Mouse (Mus musculus) midbrain, embryonic 16.5 days (tissue): ENCODE measurements at regions not wholly inside any gene's neighbourhood (a gene's known extent, or its start where the extent isn't known, plus 50 kb on each side); places are given as distances from the start of the nearest gene placed in this dataset.
A peak's percentile ranks its signal among the peaks of the same experiment; 100 is the strongest.

Experiments used
- ATAC-seq: fragments of 200-750 bp; cut with Nextera tagmentation; 2 replicates; pipeline ENCODE4 v1.8.0; 2017; ENCODE audit warnings: moderate TSS enrichment
- H3K27ac ChIP-seq: fragments of 300-500 bp; sonication (generic); 2 replicates; pipeline ENCODE4 v1.5.1; 2014; ENCODE audit warnings: mild to moderate bottlenecking, low read length, mixed read lengths
- H3K27me3 ChIP-seq: fragments of 300-500 bp; sonication (generic); 2 replicates; pipeline ENCODE4 v1.6.1; 2014; ENCODE audit warnings: low read depth, low read length, mixed read lengths; ENCODE audit not compliant: control insufficient read depth, insufficient read depth
- H3K36me3 ChIP-seq: fragments of 300-500 bp; sonication (generic); 2 replicates; pipeline ENCODE4 v1.6.1; 2014; ENCODE audit warnings: mild to moderate bottlenecking, low read length, moderate library complexity, mixed read lengths; ENCODE audit not compliant: control insufficient read depth, insufficient read depth
- H3K4me1 ChIP-seq: fragments of 300-500 bp; sonication (generic); 2 replicates; pipeline ENCODE4 v1.6.1; 2014; ENCODE audit warnings: mild to moderate bottlenecking, low read length, mixed read lengths; ENCODE audit not compliant: control insufficient read depth, insufficient read depth
- H3K4me2 ChIP-seq: fragments of 300-500 bp; sonication (generic); 2 replicates; pipeline ENCODE4 v1.6.1; 2014; ENCODE audit warnings: mild to moderate bottlenecking, low read length, mixed read lengths
- H3K4me3 ChIP-seq: fragments of 300-500 bp; sonication (generic); 2 replicates; pipeline ENCODE4 v1.5.1; 2014; ENCODE audit warnings: low read depth, mild to moderate bottlenecking, low read length, moderate library complexity, mixed read lengths
- H3K9ac ChIP-seq: fragments of 300-500 bp; sonication (generic); 2 replicates; pipeline ENCODE4 v1.6.1; 2014; ENCODE audit warnings: low read depth, low read length, mixed read lengths
- H3K9me3 ChIP-seq: fragments of 300-500 bp; sonication (generic); replicated peaks from 2 replicates; pipeline ENCODE4 v1.6.1; 2014; ENCODE audit warnings: mild to moderate bottlenecking, low read length, mixed read lengths; ENCODE audit not compliant: control insufficient read depth, poor library complexity, severe bottlenecking
- WGBS: fragments of 180-500 bp; shearing (Covaris S2); extraction: QIAGEN DNeasy Blood & Tissue Kit; methylation state at CpG from one replicate; pipeline ENCODE4 v1.1.7; 2014; 5-methylcytosine and 5-hydroxymethylcytosine counted together

GRCm38 (mm10) chr13:101212341-101212895 is 379.2 kb upstream of the Slc30a5 start:
- 67% methylated on average over 5 of the region's 5 CpGs for WGBS
- Histone ChIP-seq H3K9me3 (no peaks in the 10 kb centered on the region), H3K4me3 (no peak overlapping the region), H3K4me2 (no peak overlapping the region), H3K27me3 (no peaks in the 10 kb centered on the region), H3K36me3 (no peaks in the 10 kb centered on the region), H3K27ac (no peak overlapping the region), H3K9ac (no peak overlapping the region), H3K4me1 (peaks cover 12% of the 10 kb centered on the region)
- ATAC-seq, result no peak

DNA sequence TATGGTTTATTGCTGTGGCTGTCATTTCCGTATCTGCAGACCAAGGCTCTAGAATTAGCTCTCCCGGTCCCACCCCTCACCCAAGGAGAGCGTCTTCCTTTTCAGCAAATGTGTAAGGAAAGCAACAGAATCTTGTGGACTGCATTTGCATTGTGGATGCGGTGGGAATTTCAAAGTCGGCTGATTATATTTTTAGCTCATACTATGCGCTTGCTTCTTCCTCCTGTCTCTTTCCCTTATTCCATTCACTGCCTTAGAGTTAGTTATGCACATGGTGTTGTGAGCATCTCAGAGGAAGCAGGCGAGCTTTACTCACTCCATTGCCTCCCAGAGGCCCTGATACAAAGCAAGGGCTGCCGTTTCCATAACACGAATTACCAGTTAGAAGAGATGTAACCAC is 375.6 kb upstream of the Slc30a5 start:
- WGBS, result 90% methylated on average over 9 of the region's 9 CpGs
- Histone ChIP-seq H3K4me2 (no peak overlapping the region), H3K4me3 (no peak overlapping the region), H3K9me3 (no peaks in the 10 kb centered on the region), H3K9ac (no peak overlapping the region), H3K27me3 (no peaks in the 10 kb centered on the region), H3K27ac (no peak overlapping the region), H3K36me3 (no peaks in the 10 kb centered on the region), H3K4me1 (peaks cover 10% of the 10 kb centered on the region)
- no peak for ATAC-seq

GRCm38 (mm10) chr13:101203463-101203862 is 370.2 kb upstream of the Slc30a5 start:
- no peaks in the 10 kb centered on the region for H3K27me3 ChIP-seq
- H3K4me3 ChIP-seq, result no peak overlapping the region
- no peak overlapping the region for H3K9ac ChIP-seq
- H3K27ac ChIP-seq, result no peak overlapping the region
- H3K9me3 ChIP-seq, result no peaks in the 10 kb centered on the region
- no peaks in the 10 kb centered on the region for H3K4me1 ChIP-seq
- ATAC-seq, result no peak
- H3K4me2 ChIP-seq, result no peak overlapping the region
- H3K36me3 ChIP-seq, result no peaks in the 10 kb centered on the region

- WGBS, result 51% methylated on average over 4 of the region's 4 CpGs
- no peak overlapping the region for H3K4me3 ChIP-seq
- no peaks in the 10 kb centered on the region for H3K27me3 ChIP-seq
- no peaks in the 10 kb centered on the region for H3K9me3 ChIP-seq
- no peak overlapping the region for H3K4me2 ChIP-seq
- H3K36me3 ChIP-seq, result no peaks in the 10 kb centered on the region
- no peaks in the 10 kb centered on the region for H3K4me1 ChIP-seq
- H3K9ac ChIP-seq, result no peak overlapping the region
- ATAC-seq, result peak; percentile 71
- H3K27ac ChIP-seq, result no peak overlapping the region
Measured at GRCm38 (mm10) chr13:101202565-101203313, 369.5 kb upstream of the Slc30a5 start.

DNA sequence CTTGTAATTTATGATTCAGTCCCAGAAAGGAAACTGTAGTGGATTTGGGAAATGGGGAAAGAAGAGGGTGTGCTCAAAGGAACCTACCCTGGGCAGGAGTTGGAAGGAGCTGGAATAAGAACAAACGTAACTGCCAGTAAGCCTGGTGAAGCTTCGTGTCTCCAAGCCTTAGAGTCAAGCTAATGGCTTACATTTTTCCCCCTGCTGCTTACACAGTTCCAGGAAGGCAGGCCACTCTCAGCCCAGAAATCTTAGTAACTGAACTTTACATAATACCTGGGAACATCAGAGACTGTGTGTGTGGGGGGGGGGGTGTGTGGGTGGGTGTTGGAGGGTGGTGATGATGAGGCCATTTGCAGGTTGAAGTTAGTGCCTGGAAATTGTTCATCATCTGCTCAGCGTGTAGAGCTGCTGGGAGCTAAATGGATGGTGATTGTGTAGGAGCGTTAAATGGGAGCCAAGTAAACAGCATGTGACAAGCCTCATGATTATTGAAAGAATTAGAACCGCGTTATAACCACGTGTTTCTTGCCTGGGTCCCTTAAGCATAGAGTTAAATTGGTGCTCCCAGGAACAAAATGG is 357.1 kb upstream of the Slc30a5 start:
- WGBS, result 90% methylated on average over 7 of the region's 7 CpGs
- ATAC-seq, result no peak
- Histone ChIP-seq H3K27me3 (no peaks in the 10 kb centered on the region), H3K27ac (no peak overlapping the region), H3K9ac (no peak overlapping the region), H3K4me2 (no peak overlapping the region), H3K4me3 (no peak overlapping the region), H3K36me3 (no peaks in the 10 kb centered on the region), H3K9me3 (no peaks in the 10 kb centered on the region), H3K4me1 (no peaks in the 10 kb centered on the region)

DNA sequence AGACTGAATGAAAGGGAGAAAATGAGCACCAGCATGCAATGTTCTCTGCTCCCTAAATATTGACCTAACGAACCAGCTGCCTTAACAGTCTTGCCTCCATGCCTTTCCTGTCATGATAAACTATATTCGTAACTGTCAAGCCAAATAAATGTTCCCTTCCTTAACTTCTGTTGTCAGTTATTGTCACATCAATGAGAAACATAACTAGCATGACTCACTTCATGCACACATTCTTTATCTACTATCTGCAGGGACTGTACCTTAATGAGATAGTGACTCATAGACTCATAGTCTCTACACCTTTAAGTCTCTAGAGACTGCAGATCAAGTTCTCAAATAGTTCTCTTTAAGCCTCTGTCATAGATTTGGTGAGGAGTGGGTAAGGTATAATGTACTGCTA is 349.2 kb upstream of the Slc30a5 start:
- no peak for ATAC-seq
- 82% methylated on average over 2 of the region's 2 CpGs for WGBS
- H3K9me3 ChIP-seq, result no peaks in the 10 kb centered on the region
- H3K36me3 ChIP-seq, result no peaks in the 10 kb centered on the region
- H3K27ac ChIP-seq, result no peak overlapping the region
- H3K4me3 ChIP-seq, result no peak overlapping the region
- no peaks in the 10 kb centered on the region for H3K27me3 ChIP-seq
- no peaks in the 10 kb centered on the region for H3K4me1 ChIP-seq
- no peak overlapping the region for H3K4me2 ChIP-seq
- no peak overlapping the region for H3K9ac ChIP-seq

DNA sequence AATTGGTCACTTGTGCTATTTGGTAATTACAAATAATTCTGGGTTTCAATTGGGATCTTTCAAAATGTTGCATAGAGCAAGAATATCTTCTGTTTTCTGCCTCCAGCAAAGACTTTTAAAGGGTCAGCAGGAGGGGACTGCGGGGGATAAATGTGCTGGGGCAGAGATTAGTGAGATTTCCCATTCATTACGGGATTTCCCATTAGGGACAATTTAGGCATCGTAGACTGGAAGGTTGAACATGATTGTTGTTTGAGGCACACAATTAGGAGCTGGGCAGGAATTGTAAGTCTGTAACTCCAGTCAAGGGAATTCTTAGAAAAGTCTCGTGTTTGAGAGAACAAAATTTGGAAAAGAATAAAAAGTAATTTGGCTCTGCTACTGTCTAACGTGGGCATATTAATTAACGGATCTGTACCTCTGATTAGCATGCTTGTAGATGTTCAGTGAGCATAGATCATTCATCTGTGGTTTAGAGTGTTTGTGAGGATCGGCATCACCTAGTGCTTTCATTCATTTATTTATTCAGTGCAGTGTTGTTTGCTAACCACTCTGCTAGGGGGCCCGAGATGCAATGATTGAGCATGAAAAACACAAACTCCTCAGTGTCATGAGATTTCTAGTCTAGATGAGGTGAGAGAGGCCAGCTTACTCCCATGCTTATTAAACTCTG is 341.9 kb upstream of the Slc30a5 start:
- ATAC-seq, result no peak

DNA sequence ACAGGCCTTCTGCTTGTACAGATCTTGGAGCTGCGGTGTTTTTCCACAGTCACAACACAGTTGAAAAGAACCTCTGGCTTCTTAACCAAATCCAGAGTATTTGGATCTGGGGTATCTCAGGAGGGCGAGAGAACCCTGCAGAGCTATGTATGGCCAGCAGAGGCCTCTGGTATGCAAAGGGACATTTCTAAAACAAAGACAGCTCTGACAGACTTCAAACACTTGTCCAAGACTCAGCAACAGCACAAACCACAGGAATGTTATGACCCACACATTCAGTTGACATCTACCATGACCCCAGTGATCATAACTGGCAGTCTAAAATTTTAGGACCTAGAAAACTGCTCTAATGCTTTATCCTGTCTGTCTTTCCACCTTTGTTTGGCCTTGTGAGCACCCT is 328.5 kb upstream of the Slc30a5 start:
- H3K27me3 ChIP-seq, result no peaks in the 10 kb centered on the region
- ATAC-seq, result no peak
- no peak overlapping the region for H3K9ac ChIP-seq
- no peaks in the 10 kb centered on the region for H3K4me1 ChIP-seq
- no peak overlapping the region for H3K27ac ChIP-seq
- no peak overlapping the region for H3K4me2 ChIP-seq
- no peaks in the 10 kb centered on the region for H3K9me3 ChIP-seq
- H3K4me3 ChIP-seq, result no peak overlapping the region
- WGBS, result 68% methylated on average over 2 of the region's 2 CpGs
- no peaks in the 10 kb centered on the region for H3K36me3 ChIP-seq

More for the DNA sequence above, 341.9 kb upstream of the Slc30a5 start:
- WGBS, result 36% methylated on average over 8 of the region's 8 CpGs
- no peaks in the 10 kb centered on the region for H3K27me3 ChIP-seq
- no peak overlapping the region for H3K4me2 ChIP-seq
- no peaks in the 10 kb centered on the region; the same call in 1 of the 2 replicates for H3K4me1 ChIP-seq
- no peak overlapping the region for H3K4me3 ChIP-seq
- no peak overlapping the region for H3K27ac ChIP-seq
- no peak overlapping the region for H3K9ac ChIP-seq
- no peaks in the 10 kb centered on the region for H3K36me3 ChIP-seq
- no peaks in the 10 kb centered on the region for H3K9me3 ChIP-seq

DNA sequence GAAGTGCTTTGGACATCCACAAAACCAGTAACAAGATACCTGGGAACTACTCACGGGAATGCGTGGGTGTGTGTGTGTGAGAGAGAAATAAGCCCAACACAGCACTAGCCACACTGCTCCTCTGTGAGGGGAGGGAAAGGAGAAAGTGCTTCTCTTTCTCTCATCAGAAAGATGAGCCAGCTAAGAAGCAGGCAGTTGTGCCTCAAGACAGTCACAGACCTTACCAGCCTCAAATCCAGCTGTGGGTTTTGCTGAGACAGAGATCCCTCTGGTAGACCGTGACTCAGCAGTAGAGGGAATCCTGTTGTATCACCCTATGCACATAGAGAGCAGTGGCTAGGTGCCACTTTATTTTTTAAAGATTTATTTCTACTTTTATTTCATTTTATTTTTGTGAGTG is 326.7 kb upstream of the Slc30a5 start:
- no peak overlapping the region for H3K27ac ChIP-seq
- H3K27me3 ChIP-seq, result no peaks in the 10 kb centered on the region
- H3K9me3 ChIP-seq, result no peaks in the 10 kb centered on the region
- no peak for ATAC-seq
- H3K4me2 ChIP-seq, result no peak overlapping the region
- no peak overlapping the region for H3K4me3 ChIP-seq
- H3K4me1 ChIP-seq, result no peaks in the 10 kb centered on the region
- no peak overlapping the region for H3K9ac ChIP-seq
- WGBS, result 87% methylated on average over 3 of the region's 3 CpGs
- H3K36me3 ChIP-seq, result no peaks in the 10 kb centered on the region
